11 mouse cellular contexts compared by ENCODE assay signal in genomic region chr5:48737640-48738039, GRCm38 (mm10).
DNase-seq lines count a peak whose midpoint lies in the region; ATAC-seq and TF ChIP-seq lines count a peak whose summit lies in the region.
"Had no signal": no experiment of that assay in that cellular context is flagged by ENCODE, and none has a peak within 500 bp of the region (broad histone marks: within the 10 kb centered on the region; RNA-seq: fewer than 3 reads in every experiment).

No protein-coding gene starts in this region.

- no peak overlapping the region for H3K4me2 ChIP-seq in forebrain, embryonic 14.5 days (ENCODE audit: low read length)
- no peak overlapping the region for H3K4me2 ChIP-seq in forebrain, embryonic 15.5 days (replicated peaks)
- no peak overlapping the region for H3K4me2 ChIP-seq in limb, embryonic 14.5 days (replicated peaks; ENCODE audit: low read depth, low read length, severe bottlenecking)
- H3K4me2 ChIP-seq in midbrain, postnatal 0 days (ENCODE audit: low read depth, low read length, poor library complexity, severe bottlenecking) = no peak overlapping the region
- H3K4me2 ChIP-seq: liver, embryonic 13.5 days had no signal

- peak; percentile 16 for TF ChIP-seq CTCF in Patski (IDR thresholded peaks at IDR 0.05)
- TF ChIP-seq CTCF in midbrain, postnatal 0 days (IDR thresholded peaks at IDR 0.05) = peak; percentile 56

- 58% methylated on average over 2 of the region's 2 CpGs for WGBS in forebrain, embryonic 14.5 days
- WGBS in forebrain, embryonic 15.5 days = 62% methylated on average over 2 of the region's 2 CpGs
- 51% methylated on average over 2 of the region's 2 CpGs for WGBS in limb, embryonic 14.5 days
- 62% methylated on average over 2 of the region's 2 CpGs for WGBS in limb, embryonic 10.5 days
- 45% methylated on average over 2 of the region's 2 CpGs for WGBS in midbrain, postnatal 0 days

- in situ Hi-C loops in Patski (cut with MboI; ENCODE audit: low pct_unique_long_range_greater_than_20kb) = loop anchor here (5.0 kb wide), 1 partner anchor 305 kb away; no protein-coding TSS in a partner anchor

- no peaks in the 10 kb centered on the region for H3K27me3 ChIP-seq in forebrain, embryonic 14.5 days (replicated peaks; ENCODE audit: control insufficient read depth, insufficient read depth, low read length)
- H3K27me3 ChIP-seq in forebrain, embryonic 15.5 days = no peaks in the 10 kb centered on the region
- no peaks in the 10 kb centered on the region for H3K27me3 ChIP-seq in limb, embryonic 14.5 days (ENCODE audit: control insufficient read depth, insufficient read depth, low read length)
- no peaks in the 10 kb centered on the region for H3K27me3 ChIP-seq in limb, embryonic 10.5 days (ENCODE audit: low read depth, poor library complexity, severe bottlenecking)
- H3K27me3 ChIP-seq in Patski = no peaks in the 10 kb centered on the region
- H3K27me3 ChIP-seq in midbrain, postnatal 0 days (ENCODE audit: insufficient read depth, low read length) = no peaks in the 10 kb centered on the region
- H3K27me3 ChIP-seq: liver, embryonic 13.5 days had no signal

- no peak for TF ChIP-seq POLR2A in limb, embryonic 14.5 days (IDR thresholded peaks at IDR 0.05; ENCODE audit: borderline replicate concordance, extremely low read depth, insufficient read depth, insufficient read length)

- POLR2A ChIA-PET in Patski (lab: Charles Lee) = no interaction called here

- H3K9ac ChIP-seq in forebrain, embryonic 14.5 days (ENCODE audit: low read length) = no peak overlapping the region
- no peak overlapping the region for H3K9ac ChIP-seq in forebrain, embryonic 15.5 days (replicated peaks)
- no peak overlapping the region for H3K9ac ChIP-seq in limb, embryonic 14.5 days (ENCODE audit: low read depth, low read length, severe bottlenecking)
- H3K9ac ChIP-seq in midbrain, postnatal 0 days (replicated peaks; ENCODE audit: low read length, poor library complexity, severe bottlenecking) = no peak overlapping the region
- H3K9ac ChIP-seq: liver, embryonic 13.5 days had no signal

- no peak overlapping the region for H3K4me3 ChIP-seq in forebrain, embryonic 14.5 days (ENCODE audit: low read depth, low read length)
- H3K4me3 ChIP-seq in forebrain, embryonic 15.5 days = no peak overlapping the region
- no peak overlapping the region for H3K4me3 ChIP-seq in limb, embryonic 14.5 days (replicated peaks; ENCODE audit: low read length)
- no peak overlapping the region for H3K4me3 ChIP-seq in limb, embryonic 10.5 days
- no peak overlapping the region for H3K4me3 ChIP-seq in midbrain, postnatal 0 days (ENCODE audit: low read depth, low read length)
- H3K4me3 ChIP-seq: liver, embryonic 13.5 days had no signal

- no peaks in the 10 kb centered on the region for H3K9me3 ChIP-seq in forebrain, embryonic 14.5 days (replicated peaks; ENCODE audit: control insufficient read depth, low read length)
- no peaks in the 10 kb centered on the region for H3K9me3 ChIP-seq in forebrain, embryonic 15.5 days
- no peaks in the 10 kb centered on the region for H3K9me3 ChIP-seq in limb, embryonic 14.5 days (ENCODE audit: control insufficient read depth, low read length)
- no peaks in the 10 kb centered on the region for H3K9me3 ChIP-seq in limb, embryonic 10.5 days (replicated peaks)
- no peaks in the 10 kb centered on the region for H3K9me3 ChIP-seq in midbrain, postnatal 0 days (ENCODE audit: low read length)
- H3K9me3 ChIP-seq: liver, embryonic 13.5 days had no signal

- no peaks in the 10 kb centered on the region for H3K4me1 ChIP-seq in forebrain, embryonic 14.5 days (ENCODE audit: control insufficient read depth, insufficient read depth, low read length)
- no peaks in the 10 kb centered on the region for H3K4me1 ChIP-seq in forebrain, embryonic 15.5 days
- no peaks in the 10 kb centered on the region for H3K4me1 ChIP-seq in limb, embryonic 14.5 days (ENCODE audit: control insufficient read depth, insufficient read depth, low read length)
- no peaks in the 10 kb centered on the region for H3K4me1 ChIP-seq in limb, embryonic 10.5 days
- no peaks in the 10 kb centered on the region for H3K4me1 ChIP-seq in midbrain, postnatal 0 days (ENCODE audit: insufficient read depth, low read length)
- H3K4me1 ChIP-seq: liver, embryonic 13.5 days had no signal

- DNase-seq in forebrain, embryonic 14.5 days (ENCODE audit: low spot score) = peak; percentile 20
- peak; percentile 32 for DNase-seq in limb, embryonic 14.5 days (ENCODE audit: low spot score)
- DNase-seq in limb, embryonic 10.5 days (ENCODE audit: low spot score) = no peak
- DNase-seq in Patski (ENCODE audit: low read depth, low spot score) = no peak
- DNase-seq in midbrain, postnatal 0 days (ENCODE audit: low spot score) = peak; percentile 40
- DNase-seq in left cerebral cortex, adult 18-20 months (ENCODE audit: low spot score in 2 of 2) = no peak
- DNase-seq: heart, adult 18-20 months; liver, embryonic 13.5 days; thymus, postnatal 25 days had no signal

- ATAC-seq in forebrain, embryonic 14.5 days = peak; percentile 66; the same call in 1 of the 2 replicates
- ATAC-seq in forebrain, embryonic 15.5 days (replicated peaks) = no peak
- ATAC-seq in limb, embryonic 14.5 days (ENCODE audit: low FRiP score, low read depth) = no peak
- ATAC-seq in Patski = no peak
- no peak for ATAC-seq in midbrain, postnatal 0 days (ENCODE audit: low FRiP score)
- ATAC-seq in CD4-positive, CD25-positive, alpha-beta regulatory T cell, adult 4 months = no peak

- H3K36me3 ChIP-seq in forebrain, embryonic 14.5 days (ENCODE audit: control insufficient read depth, insufficient read depth, low read length) = no peaks in the 10 kb centered on the region
- H3K36me3 ChIP-seq in forebrain, embryonic 15.5 days = no peaks in the 10 kb centered on the region
- H3K36me3 ChIP-seq in limb, embryonic 14.5 days (ENCODE audit: control insufficient read depth, insufficient read depth, low read length) = no peaks in the 10 kb centered on the region
- H3K36me3 ChIP-seq in limb, embryonic 10.5 days = no peaks in the 10 kb centered on the region
- no peaks in the 10 kb centered on the region for H3K36me3 ChIP-seq in midbrain, postnatal 0 days (ENCODE audit: insufficient read depth, low read length)
- H3K36me3 ChIP-seq: liver, embryonic 13.5 days had no signal

- no peak overlapping the region for H3K27ac ChIP-seq in forebrain, embryonic 14.5 days (ENCODE audit: low read depth, low read length)
- no peak overlapping the region for H3K27ac ChIP-seq in forebrain, embryonic 15.5 days (replicated peaks)
- no peak overlapping the region for H3K27ac ChIP-seq in limb, embryonic 14.5 days (replicated peaks; ENCODE audit: low read depth, low read length)
- no peak overlapping the region for H3K27ac ChIP-seq in limb, embryonic 10.5 days
- no peak overlapping the region for H3K27ac ChIP-seq in midbrain, postnatal 0 days (ENCODE audit: low read depth, low read length)
- H3K27ac ChIP-seq: liver, embryonic 13.5 days had no signal

- CTCF ChIA-PET in Patski (lab: Charles Lee) = interaction anchor here (1.0 to 1.2 kb wide), 2 partner anchors 10 to 308 kb away, joined by 3 read pairs; no protein-coding TSS in a partner anchor

Comparison
In these comparisons a context has a peak if more than half of its experiments do, and no peak if none do; other contexts are left out.
1. DNase-seq: peak in forebrain, embryonic 14.5 days (single experiment), limb, embryonic 14.5 days (single experiment) and midbrain, postnatal 0 days (single experiment); none in limb, embryonic 10.5 days (single experiment), Patski (single experiment) and left cerebral cortex, adult 18-20 months (0 of 2).